Mouse (Mus musculus): ENCODE results near the gene Ubr4. TPM values are rescaled to one million over a fixed set of nuclear protein-coding genes. Genes with fewer than 3 reads are reported as not detected.
A peak's percentile ranks its signal among the peaks of the same experiment; 100 is the strongest.

Ubr4 gene
- polyA plus RNA-seq (2016; fragmentation: Nextera tagmentation; extraction: Ambion mirVana), result 79.7 and 80.1 TPM in 2 replicates

GRCm38 (mm10) chr4:139351931-139352711 lies at the start of gene Ubr4, which contains the start of the genes Mrto4 and Emc1:
Gene Ubr4, plus strand, starts transcription at chr4:139352609.
Gene Mrto4, minus strand, starts transcription at chr4:139352576.
Gene Emc1, plus strand, starts transcription at chr4:139352587.
- Histone ChIP-seq H3K27me3 (no peaks in the 10 kb centered on the region), H3K9ac (peak within 1 kb of the TSS; percentile 81), H3K4me2 (replicated peaks) (peak within 1 kb of the TSS; percentile 87), H3K9me3 (replicated peaks) (no peaks in the 10 kb centered on the region), H3K4me1 (peaks cover 22% of the 10 kb centered on the region), H3K27ac (peak within 1 kb of the TSS; percentile 97), H3K36me3 (peaks cover 56% of the 10 kb centered on the region), H3K4me3 (peak within 1 kb of the TSS; percentile 83)
- ATAC-seq (ENCODE audit: low FRiP score), result peak; percentile 95
- WGBS, result 0% methylated on average over 64 of the region's 64 CpGs

- Histone ChIP-seq H3K4me1 (peaks cover 7% of the 10 kb centered on the region), H3K4me3 (no peak overlapping the region), H3K9me3 (replicated peaks) (no peaks in the 10 kb centered on the region), H3K4me2 (replicated peaks) (no peak overlapping the region), H3K27ac (no peak overlapping the region), H3K27me3 (0 out of 2 replicates have a peak, but pooled peaks cover 4% of the 10 kb centered on the region), H3K36me3 (peaks cover 25% of the 10 kb centered on the region; the same call in 1 of the 2 replicates), H3K9ac (no peak overlapping the region)
- WGBS, result 90% methylated on average over 3 of the region's 3 CpGs
- no peak for ATAC-seq (ENCODE audit: low FRiP score)
These were observed 46.9 kb upstream of the Ubr4 start for GRCm38 (mm10) chr4:139305521-139305920.

- no peak overlapping the region for H3K27ac ChIP-seq
- no peak for ATAC-seq (ENCODE audit: low FRiP score)
- 72% methylated on average over 5 of the region's 5 CpGs for WGBS
- no peak overlapping the region for H3K4me2 ChIP-seq (replicated peaks)
- no peak overlapping the region for H3K9ac ChIP-seq
- H3K4me3 ChIP-seq, result no peak overlapping the region
- H3K36me3 ChIP-seq, result peaks cover 9% of the 10 kb centered on the region; the same call in 1 of the 2 replicates
- H3K9me3 ChIP-seq (replicated peaks), result no peaks in the 10 kb centered on the region
- H3K27me3 ChIP-seq, result peaks cover 4% of the 10 kb centered on the region; the same call in 1 of the 2 replicates
- H3K4me1 ChIP-seq, result peaks cover 21% of the 10 kb centered on the region
These were observed 44.5 kb upstream of the Ubr4 start for GRCm38 (mm10) chr4:139307916-139308315.

GRCm38 (mm10) chr4:139309651-139310050 lies 42.8 kb upstream of the Ubr4 start:
- peak overlapping the region; percentile 73 for H3K4me2 ChIP-seq (replicated peaks)
- ATAC-seq (ENCODE audit: low FRiP score), result no peak
- no peak overlapping the region for H3K27ac ChIP-seq
- H3K9ac ChIP-seq, result peak overlapping the region; percentile 85
- WGBS, result 14% methylated on average over 6 of the region's 6 CpGs
- peaks cover 16% of the 10 kb centered on the region for H3K36me3 ChIP-seq
- H3K4me3 ChIP-seq, result peak overlapping the region; percentile 83
- H3K9me3 ChIP-seq (replicated peaks), result no peaks in the 10 kb centered on the region
- H3K27me3 ChIP-seq, result peaks cover 4% of the 10 kb centered on the region; the same call in 1 of the 2 replicates
- H3K4me1 ChIP-seq, result peaks cover 21% of the 10 kb centered on the region

GRCm38 (mm10) chr4:139310171-139310898 lies 42.1 kb upstream of the Ubr4 start, which contains the start of the genes Pqlc2 and Akr7a5:
Gene Pqlc2, minus strand, starts transcription at chr4:139310708.
Gene Akr7a5, plus strand, starts transcription at chr4:139310744.
- Histone ChIP-seq H3K9me3 (replicated peaks) (no peaks in the 10 kb centered on the region), H3K4me3 (peak within 1 kb of the TSS; percentile 83), H3K9ac (peak within 1 kb of the TSS; percentile 85), H3K27ac (peak within 1 kb of the TSS; percentile 70), H3K27me3 (peaks cover 4% of the 10 kb centered on the region; the same call in 1 of the 2 replicates), H3K36me3 (peaks cover 23% of the 10 kb centered on the region), H3K4me2 (replicated peaks) (peak within 1 kb of the TSS; percentile 73), H3K4me1 (peaks cover 21% of the 10 kb centered on the region)
- WGBS, result under 1% methylated on average over 63 of the region's 63 CpGs
- ATAC-seq (ENCODE audit: low FRiP score), result peak; percentile 89

- Histone ChIP-seq H3K27ac (peak overlapping the region; percentile 70), H3K9ac (peak overlapping the region; percentile 85), H3K9me3 (replicated peaks) (no peaks in the 10 kb centered on the region), H3K4me3 (peak overlapping the region; percentile 83), H3K27me3 (peaks cover 4% of the 10 kb centered on the region; the same call in 1 of the 2 replicates), H3K4me2 (replicated peaks) (peak overlapping the region; percentile 73), H3K4me1 (peaks cover 21% of the 10 kb centered on the region), H3K36me3 (peaks cover 27% of the 10 kb centered on the region)
- under 1% methylated on average over 52 of the region's 53 CpGs for WGBS
- peak; percentile 14 for ATAC-seq (ENCODE audit: low FRiP score)
These were observed 41.3 kb upstream of the Ubr4 start for GRCm38 (mm10) chr4:139310899-139311701.

- peaks cover 21% of the 10 kb centered on the region for H3K4me1 ChIP-seq
- 25% methylated on average over 14 of the region's 14 CpGs for WGBS
- H3K27ac ChIP-seq, result no peak overlapping the region
- H3K9me3 ChIP-seq (replicated peaks), result no peaks in the 10 kb centered on the region
- peak overlapping the region; percentile 85 for H3K9ac ChIP-seq
- H3K27me3 ChIP-seq, result peaks cover 4% of the 10 kb centered on the region; the same call in 1 of the 2 replicates
- peak overlapping the region; percentile 73 for H3K4me2 ChIP-seq (replicated peaks)
- peaks cover 24% of the 10 kb centered on the region for H3K36me3 ChIP-seq
- peak overlapping the region; percentile 83 for H3K4me3 ChIP-seq
- no peak for ATAC-seq (ENCODE audit: low FRiP score)
These were observed 40.7 kb upstream of the Ubr4 start for GRCm38 (mm10) chr4:139311707-139312106.

- no peak overlapping the region for H3K27ac ChIP-seq
- H3K36me3 ChIP-seq, result peaks cover 25% of the 10 kb centered on the region
- WGBS, result 59% methylated on average over 4 of the region's 4 CpGs
- H3K9me3 ChIP-seq (replicated peaks), result no peaks in the 10 kb centered on the region
- H3K4me2 ChIP-seq (replicated peaks), result no peak overlapping the region
- H3K4me3 ChIP-seq, result no peak overlapping the region
- H3K27me3 ChIP-seq, result peaks cover 4% of the 10 kb centered on the region; the same call in 1 of the 2 replicates
- peaks cover 21% of the 10 kb centered on the region for H3K4me1 ChIP-seq
- ATAC-seq (ENCODE audit: low FRiP score), result no peak
- H3K9ac ChIP-seq, result no peak overlapping the region
These were observed 39.8 kb upstream of the Ubr4 start for GRCm38 (mm10) chr4:139312632-139313031.

- 92% methylated on average over 11 of the region's 11 CpGs for WGBS
- Histone ChIP-seq H3K27me3 (no peaks in the 10 kb centered on the region), H3K36me3 (peaks cover 41% of the 10 kb centered on the region), H3K9ac (no peak overlapping the region), H3K4me2 (replicated peaks) (no peak overlapping the region), H3K9me3 (replicated peaks) (no peaks in the 10 kb centered on the region), H3K4me1 (no peaks in the 10 kb centered on the region), H3K27ac (no peak overlapping the region), H3K4me3 (no peak overlapping the region)
- ATAC-seq (ENCODE audit: low FRiP score), result no peak
These were observed 34.0 kb upstream of the Ubr4 start for GRCm38 (mm10) chr4:139318449-139318848.

GRCm38 (mm10) chr4:139319740-139320139 lies 32.7 kb upstream of the Ubr4 start:
- 92% methylated on average over 4 of the region's 4 CpGs for WGBS
- no peak for ATAC-seq (ENCODE audit: low FRiP score)
- no peak overlapping the region for H3K4me3 ChIP-seq
- H3K36me3 ChIP-seq, result peaks cover 34% of the 10 kb centered on the region
- H3K4me2 ChIP-seq (replicated peaks), result no peak overlapping the region
- H3K9ac ChIP-seq, result no peak overlapping the region
- no peaks in the 10 kb centered on the region for H3K9me3 ChIP-seq (replicated peaks)
- no peaks in the 10 kb centered on the region for H3K27me3 ChIP-seq
- H3K4me1 ChIP-seq, result no peaks in the 10 kb centered on the region
- H3K27ac ChIP-seq, result no peak overlapping the region

GRCm38 (mm10) chr4:139330605-139331004 lies 21.8 kb upstream of the Ubr4 start:
- Histone ChIP-seq H3K4me3 (no peak overlapping the region), H3K27me3 (peaks cover 8% of the 10 kb centered on the region; the same call in 1 of the 2 replicates), H3K4me2 (replicated peaks) (peak overlapping the region; percentile 30; the same call in 1 of the 2 replicates), H3K4me1 (no peaks in the 10 kb centered on the region), H3K9me3 (replicated peaks) (no peaks in the 10 kb centered on the region), H3K27ac (no peak overlapping the region), H3K9ac (no peak overlapping the region), H3K36me3 (no peaks in the 10 kb centered on the region)
- no peak for ATAC-seq (ENCODE audit: low FRiP score)
- 10% methylated on average over 10 of the region's 10 CpGs for WGBS

Data from hindbrain, embryonic 12.5 days (tissue).